Mouse (Mus musculus): Measurements from ENCODE around the gene Gng2. TPM values are rescaled to one million over a fixed set of nuclear protein-coding genes. Genes with fewer than 3 reads are reported as not detected.

Gng2 gene
- polyA plus RNA-seq, 1 experiment, result 5.8 TPM

- TF ChIP-seq MYOD1 (IDR thresholded peaks at IDR 0.05; ENCODE audit: control insufficient read depth, insufficient read length, low read depth) (no peak), MYOG (IDR thresholded peaks at IDR 0.05; ENCODE audit: control insufficient read depth, extremely low read depth, insufficient read length) (no peak), CTCF (IDR thresholded peaks at IDR 0.05; ENCODE audit: control insufficient read depth, insufficient read depth, insufficient read length) (no peak), USF1 (IDR thresholded peaks at IDR 0.05; ENCODE audit: low read depth) (no peak), FOSL1 (IDR thresholded peaks at IDR 0.05; ENCODE audit: insufficient read depth, low read length, poor library complexity, severe bottlenecking) (no peak), MAX (IDR thresholded peaks at IDR 0.05) (no peak), CEBPB (IDR thresholded peaks at IDR 0.05; ENCODE audit: low read depth) (no peak)
- no peaks in the 10 kb centered on the region for H3K79me2 ChIP-seq (ENCODE audit: control insufficient read depth, insufficient read depth)
- H3K4me3 ChIP-seq (ENCODE audit: insufficient read depth, poor library complexity, severe bottlenecking), result no peak overlapping the region
- H3ac ChIP-seq (ENCODE audit: control insufficient read depth, insufficient read length, low read depth), result no peak overlapping the region
- H3K27me3 ChIP-seq (ENCODE audit: control insufficient read depth, insufficient read depth, insufficient read length), result no peaks in the 10 kb centered on the region
- no peaks in the 10 kb centered on the region for H3K79me3 ChIP-seq (ENCODE audit: low read depth)
- no peaks in the 10 kb centered on the region for H3K36me3 ChIP-seq (ENCODE audit: control insufficient read depth, insufficient read depth)
Measured at GRCm38 (mm10) chr14:19933314-19933713, 44.1 kb downstream of the Gng2 start.

- no peak overlapping the region for H3K4me3 ChIP-seq (ENCODE audit: insufficient read depth, poor library complexity, severe bottlenecking)
- H3K79me2 ChIP-seq (ENCODE audit: control insufficient read depth, insufficient read depth), result no peaks in the 10 kb centered on the region
- no peaks in the 10 kb centered on the region for H3K36me3 ChIP-seq (ENCODE audit: control insufficient read depth, insufficient read depth)
- H3K79me3 ChIP-seq (ENCODE audit: low read depth), result no peaks in the 10 kb centered on the region
- no peaks in the 10 kb centered on the region for H3K27me3 ChIP-seq (ENCODE audit: control insufficient read depth, insufficient read depth, insufficient read length)
- H3ac ChIP-seq (ENCODE audit: control insufficient read depth, insufficient read length, low read depth), result no peak overlapping the region
- TF ChIP-seq MYOD1 (IDR thresholded peaks at IDR 0.05; ENCODE audit: control insufficient read depth, insufficient read length, low read depth) (no peak), MAX (IDR thresholded peaks at IDR 0.05) (no peak), USF1 (IDR thresholded peaks at IDR 0.05; ENCODE audit: low read depth) (no peak), MYOG (IDR thresholded peaks at IDR 0.05; ENCODE audit: control insufficient read depth, extremely low read depth, insufficient read length) (no peak), CTCF (IDR thresholded peaks at IDR 0.05; ENCODE audit: control insufficient read depth, insufficient read depth, insufficient read length) (no peak), CEBPB (IDR thresholded peaks at IDR 0.05; ENCODE audit: low read depth) (no peak)
Measured at GRCm38 (mm10) chr14:19927879-19928278, 49.5 kb downstream of the Gng2 start.

- no peak overlapping the region for H3ac ChIP-seq (ENCODE audit: control insufficient read depth, insufficient read length, low read depth)
- no peaks in the 10 kb centered on the region for H3K79me2 ChIP-seq (ENCODE audit: control insufficient read depth, insufficient read depth)
Measured at GRCm38 (mm10) chr14:19927156-19927555, 50.3 kb downstream of the Gng2 start.

GRCm38 (mm10) chr14:19926312-19926711, 51.1 kb downstream of the Gng2 start:
- TF ChIP-seq MAX (IDR thresholded peaks at IDR 0.05) (no peak), FOSL1 (IDR thresholded peaks at IDR 0.05; ENCODE audit: insufficient read depth, low read length, poor library complexity, severe bottlenecking) (no peak), CTCF (IDR thresholded peaks at IDR 0.05; ENCODE audit: control insufficient read depth, insufficient read depth, insufficient read length) (no peak), MYOD1 (IDR thresholded peaks at IDR 0.05; ENCODE audit: control insufficient read depth, insufficient read length, low read depth) (no peak), MYOG (IDR thresholded peaks at IDR 0.05; ENCODE audit: control insufficient read depth, extremely low read depth, insufficient read length) (no peak), USF1 (IDR thresholded peaks at IDR 0.05; ENCODE audit: low read depth) (no peak), CEBPB (IDR thresholded peaks at IDR 0.05; ENCODE audit: low read depth) (no peak)
- Histone ChIP-seq H3K79me2 (ENCODE audit: control insufficient read depth, insufficient read depth) (no peaks in the 10 kb centered on the region), H3K4me3 (ENCODE audit: insufficient read depth, poor library complexity, severe bottlenecking) (no peak overlapping the region), H3ac (ENCODE audit: control insufficient read depth, insufficient read length, low read depth) (no peak overlapping the region), H3K79me3 (ENCODE audit: low read depth) (no peaks in the 10 kb centered on the region), H3K36me3 (ENCODE audit: control insufficient read depth, insufficient read depth) (no peaks in the 10 kb centered on the region), H3K27me3 (ENCODE audit: control insufficient read depth, insufficient read depth, insufficient read length) (no peaks in the 10 kb centered on the region)

More at GRCm38 (mm10) chr14:19927156-19927555, 50.3 kb downstream of the Gng2 start:
- no peaks in the 10 kb centered on the region for H3K79me3 ChIP-seq (ENCODE audit: low read depth)
- H3K36me3 ChIP-seq (ENCODE audit: control insufficient read depth, insufficient read depth), result no peaks in the 10 kb centered on the region
- H3K4me3 ChIP-seq (ENCODE audit: insufficient read depth, poor library complexity, severe bottlenecking), result no peak overlapping the region
- H3K27me3 ChIP-seq (ENCODE audit: control insufficient read depth, insufficient read depth, insufficient read length), result no peaks in the 10 kb centered on the region
- no peak for TF ChIP-seq CTCF (IDR thresholded peaks at IDR 0.05; ENCODE audit: control insufficient read depth, insufficient read depth, insufficient read length)
- no peak for TF ChIP-seq MAX (IDR thresholded peaks at IDR 0.05)
- TF ChIP-seq MYOG (IDR thresholded peaks at IDR 0.05; ENCODE audit: control insufficient read depth, extremely low read depth, insufficient read length), result no peak
- TF ChIP-seq FOSL1 (IDR thresholded peaks at IDR 0.05; ENCODE audit: insufficient read depth, low read length, poor library complexity, severe bottlenecking), result no peak
- TF ChIP-seq MYOD1 (IDR thresholded peaks at IDR 0.05; ENCODE audit: control insufficient read depth, insufficient read length, low read depth), result no peak
- no peak for TF ChIP-seq USF1 (IDR thresholded peaks at IDR 0.05; ENCODE audit: low read depth)
- no peak for TF ChIP-seq CEBPB (IDR thresholded peaks at IDR 0.05; ENCODE audit: low read depth)

- Histone ChIP-seq H3K79me3 (ENCODE audit: low read depth) (no peaks in the 10 kb centered on the region), H3ac (ENCODE audit: control insufficient read depth, insufficient read length, low read depth) (no peak overlapping the region), H3K36me3 (ENCODE audit: control insufficient read depth, insufficient read depth) (no peaks in the 10 kb centered on the region), H3K79me2 (ENCODE audit: control insufficient read depth, insufficient read depth) (no peaks in the 10 kb centered on the region), H3K27me3 (ENCODE audit: control insufficient read depth, insufficient read depth, insufficient read length) (no peaks in the 10 kb centered on the region), H3K4me3 (ENCODE audit: insufficient read depth, poor library complexity, severe bottlenecking) (no peak overlapping the region)
- TF ChIP-seq MYOD1 (IDR thresholded peaks at IDR 0.05; ENCODE audit: control insufficient read depth, insufficient read length, low read depth) (no peak), USF1 (IDR thresholded peaks at IDR 0.05; ENCODE audit: low read depth) (no peak), MAX (IDR thresholded peaks at IDR 0.05) (no peak), CTCF (IDR thresholded peaks at IDR 0.05; ENCODE audit: control insufficient read depth, insufficient read depth, insufficient read length) (no peak), FOSL1 (IDR thresholded peaks at IDR 0.05; ENCODE audit: insufficient read depth, low read length, poor library complexity, severe bottlenecking) (no peak), MYOG (IDR thresholded peaks at IDR 0.05; ENCODE audit: control insufficient read depth, extremely low read depth, insufficient read length) (no peak), CEBPB (IDR thresholded peaks at IDR 0.05; ENCODE audit: low read depth) (no peak)
Measured at GRCm38 (mm10) chr14:19925157-19925556, 52.3 kb downstream of the Gng2 start.

GRCm38 (mm10) chr14:19924086-19924485, 53.3 kb downstream of the Gng2 start:
- Histone ChIP-seq H3K79me3 (ENCODE audit: low read depth) (no peaks in the 10 kb centered on the region), H3K36me3 (ENCODE audit: control insufficient read depth, insufficient read depth) (no peaks in the 10 kb centered on the region), H3ac (ENCODE audit: control insufficient read depth, insufficient read length, low read depth) (no peak overlapping the region), H3K79me2 (ENCODE audit: control insufficient read depth, insufficient read depth) (no peaks in the 10 kb centered on the region), H3K4me3 (ENCODE audit: insufficient read depth, poor library complexity, severe bottlenecking) (no peak overlapping the region), H3K27me3 (ENCODE audit: control insufficient read depth, insufficient read depth, insufficient read length) (no peaks in the 10 kb centered on the region)
- TF ChIP-seq MYOG (IDR thresholded peaks at IDR 0.05; ENCODE audit: control insufficient read depth, extremely low read depth, insufficient read length) (no peak), FOSL1 (IDR thresholded peaks at IDR 0.05; ENCODE audit: insufficient read depth, low read length, poor library complexity, severe bottlenecking) (no peak), CEBPB (IDR thresholded peaks at IDR 0.05; ENCODE audit: low read depth) (no peak), MYOD1 (IDR thresholded peaks at IDR 0.05; ENCODE audit: control insufficient read depth, insufficient read length, low read depth) (no peak), USF1 (IDR thresholded peaks at IDR 0.05; ENCODE audit: low read depth) (no peak), MAX (IDR thresholded peaks at IDR 0.05) (no peak), CTCF (IDR thresholded peaks at IDR 0.05; ENCODE audit: control insufficient read depth, insufficient read depth, insufficient read length) (no peak)
